Mouse (Mus musculus): ENCODE results near the gene Tollip. TPM values are rescaled to one million over a fixed set of nuclear protein-coding genes. Genes with fewer than 3 reads are reported as not detected.

Gene Tollip
- total RNA-seq, 2 experiments from 2014 or later: 112 to 123 TPM

GRCm38 (mm10) chr7:141911305-141911704, 7.0 kb downstream of the Tollip start:
- no peak overlapping the region for H3K4me3 ChIP-seq
- no peak for TF ChIP-seq CTCF (conservative IDR thresholded peaks at IDR 0.05)

GRCm38 (mm10) chr7:141908591-141908990, 9.7 kb downstream of the Tollip start:
- H3K4me3 ChIP-seq: no peak overlapping the region
- peak; percentile 51 to 61 for DNase-seq (ENCODE audit: low spot score in 2 of 2)
- peak overlapping the region; percentile 63 for H3K27ac ChIP-seq
- TF ChIP-seq CTCF (conservative IDR thresholded peaks at IDR 0.05): no peak

More at GRCm38 (mm10) chr7:141911305-141911704, 7.0 kb downstream of the Tollip start:
- H3K27ac ChIP-seq: no peak overlapping the region
- no peak for DNase-seq (ENCODE audit: low spot score in 2 of 2)

- peak in 1 of 2 experiments; percentile 48 for DNase-seq (ENCODE audit: low spot score in 2 of 2)
- peak overlapping the region; percentile 98 for H3K27ac ChIP-seq
- peak overlapping the region; percentile 92 for H3K4me3 ChIP-seq
- TF ChIP-seq CTCF (conservative IDR thresholded peaks at IDR 0.05): no peak
Measured at GRCm38 (mm10) chr7:141902791-141903190, 15.5 kb downstream of the Tollip start.

- peak; percentile 99 to 100 for DNase-seq (ENCODE audit: low spot score in 2 of 2)
- TF ChIP-seq CTCF (conservative IDR thresholded peaks at IDR 0.05): no peak
- peak overlapping the region; percentile 92 for H3K4me3 ChIP-seq
- H3K27ac ChIP-seq: peak overlapping the region; percentile 98
Measured at GRCm38 (mm10) chr7:141902269-141902729, 16.0 kb downstream of the Tollip start.

GRCm38 (mm10) chr7:141901825-141902224, 16.5 kb downstream of the Tollip start:
- TF ChIP-seq CTCF (conservative IDR thresholded peaks at IDR 0.05): no peak
- Histone ChIP-seq H3K27ac (peak overlapping the region; percentile 97), H3K4me3 (peak overlapping the region; percentile 92)
- no peak for DNase-seq (ENCODE audit: low spot score in 2 of 2)

- Histone ChIP-seq H3K4me3 (no peak overlapping the region), H3K27ac (no peak overlapping the region)
- DNase-seq (ENCODE audit: low spot score in 2 of 2): no peak
- no peak for TF ChIP-seq CTCF (conservative IDR thresholded peaks at IDR 0.05)
Measured at GRCm38 (mm10) chr7:141892151-141892550, 26.2 kb downstream of the Tollip start.

- TF ChIP-seq CTCF (conservative IDR thresholded peaks at IDR 0.05): no peak
- H3K27ac ChIP-seq: no peak overlapping the region
- no peak for DNase-seq (ENCODE audit: low spot score in 2 of 2)
- no peak overlapping the region for H3K4me3 ChIP-seq
Measured at GRCm38 (mm10) chr7:141878813-141879212, 39.5 kb downstream of the Tollip start.

GRCm38 (mm10) chr7:141874891-141875290, 43.4 kb downstream of the Tollip start:
- DNase-seq (ENCODE audit: low spot score in 2 of 2): no peak
- no peak for TF ChIP-seq CTCF (conservative IDR thresholded peaks at IDR 0.05)
- Histone ChIP-seq H3K27ac (no peak overlapping the region), H3K4me3 (no peak overlapping the region)

GRCm38 (mm10) chr7:141870553-141870952, 47.8 kb downstream of the Tollip start:
- no peak overlapping the region for H3K27ac ChIP-seq
- TF ChIP-seq CTCF (conservative IDR thresholded peaks at IDR 0.05): peak; percentile 35
- H3K4me3 ChIP-seq: no peak overlapping the region
- DNase-seq (ENCODE audit: low spot score in 2 of 2): no peak

GRCm38 (mm10) chr7:141869644-141870043, 48.7 kb downstream of the Tollip start:
- Histone ChIP-seq H3K4me3 (no peak overlapping the region), H3K27ac (no peak overlapping the region)
- TF ChIP-seq CTCF (conservative IDR thresholded peaks at IDR 0.05): no peak
- no peak for DNase-seq (ENCODE audit: low spot score in 2 of 2)

- no peak for TF ChIP-seq CTCF (conservative IDR thresholded peaks at IDR 0.05)
- Histone ChIP-seq H3K27ac (no peak overlapping the region), H3K4me3 (no peak overlapping the region)
- no peak for DNase-seq (ENCODE audit: low spot score in 2 of 2)
Measured at GRCm38 (mm10) chr7:141861046-141861445, 57.3 kb downstream of the Tollip start.

- Histone ChIP-seq H3K27ac (no peak overlapping the region), H3K4me3 (no peak overlapping the region)
- no peak for DNase-seq (ENCODE audit: low spot score in 2 of 2)
- no peak for TF ChIP-seq CTCF (conservative IDR thresholded peaks at IDR 0.05)
Measured at GRCm38 (mm10) chr7:141840354-141840753, 78.0 kb downstream of the Tollip start.

GRCm38 (mm10) chr7:141838779-141839178, 79.5 kb downstream of the Tollip start, which contains the start of gene Muc5b:
Gene Muc5b, plus strand, starts transcription at chr7:141839070.
- TF ChIP-seq CTCF (conservative IDR thresholded peaks at IDR 0.05): no peak
- DNase-seq (ENCODE audit: low spot score in 2 of 2): no peak
- no peak within 1 kb of the TSS for H3K4me3 ChIP-seq
- H3K27ac ChIP-seq: no peak within 1 kb of the TSS

- no peak for DNase-seq (ENCODE audit: low spot score in 2 of 2)
- Histone ChIP-seq H3K4me3 (no peak overlapping the region), H3K27ac (no peak overlapping the region)
- TF ChIP-seq CTCF (conservative IDR thresholded peaks at IDR 0.05): no peak
Measured at GRCm38 (mm10) chr7:141836423-141836822, 81.9 kb downstream of the Tollip start.

Measured in layer of hippocampus, adult 2 months (tissue).